Mouse (Mus musculus): ENCODE results near the gene Cdk5r2. TPM values are rescaled to one million over a fixed set of nuclear protein-coding genes. Genes with fewer than 3 reads are reported as not detected.

Cdk5r2 gene
- polyA plus RNA-seq, 2 experiments: 0.07 to 0.49 TPM

GRCm38 (mm10) chr1:74892351-74893133 is 37.8 kb downstream of the Cdk5r2 start:
- Histone ChIP-seq H3K4me2 (replicated peaks; ENCODE audit: low read depth, low read length, severe bottlenecking) (no peak overlapping the region), H3K36me3 (ENCODE audit: control insufficient read depth, insufficient read depth, low read length) (no peaks in the 10 kb centered on the region), H3K9me3 (ENCODE audit: control insufficient read depth, low read length) (no peaks in the 10 kb centered on the region), H3K9ac (ENCODE audit: low read depth, low read length, severe bottlenecking) (no peak overlapping the region), H3K27ac (replicated peaks; ENCODE audit: low read depth, low read length) (no peak overlapping the region), H3K4me1 (ENCODE audit: control insufficient read depth, insufficient read depth, low read length) (no peaks in the 10 kb centered on the region), H3K4me3 (replicated peaks; ENCODE audit: low read length) (no peak overlapping the region), H3K27me3 (ENCODE audit: control insufficient read depth, insufficient read depth, low read length) (peaks cover 70% of the 10 kb centered on the region)
- DNase-seq (ENCODE audit: low spot score) (no peak), ATAC-seq (ENCODE audit: low FRiP score, low read depth) (no peak)
- TF ChIP-seq POLR2A (IDR thresholded peaks at IDR 0.05; ENCODE audit: borderline replicate concordance, extremely low read depth, insufficient read depth, insufficient read length): no peak
- 2% methylated on average over 39 of the region's 39 CpGs for WGBS

GRCm38 (mm10) chr1:74893134-74893855 is 38.6 kb downstream of the Cdk5r2 start, which contains the start of gene Cryba2:
TSS of gene Cryba2 (minus strand) at chr1:74893143.
- 6% methylated on average over 25 of the region's 25 CpGs for WGBS
- ATAC-seq (ENCODE audit: low FRiP score, low read depth) (no peak), DNase-seq (ENCODE audit: low spot score) (no peak)
- no peaks in the 10 kb centered on the region for H3K9me3 ChIP-seq (ENCODE audit: control insufficient read depth, low read length)
- H3K4me3 ChIP-seq (replicated peaks; ENCODE audit: low read length): no peak within 1 kb of the TSS
- no peak within 1 kb of the TSS for H3K9ac ChIP-seq (ENCODE audit: low read depth, low read length, severe bottlenecking)
- H3K36me3 ChIP-seq (ENCODE audit: control insufficient read depth, insufficient read depth, low read length): no peaks in the 10 kb centered on the region
- no peaks in the 10 kb centered on the region for H3K4me1 ChIP-seq (ENCODE audit: control insufficient read depth, insufficient read depth, low read length)
- H3K27me3 ChIP-seq (ENCODE audit: control insufficient read depth, insufficient read depth, low read length): peaks cover 65% of the 10 kb centered on the region
- no peak within 1 kb of the TSS for H3K4me2 ChIP-seq (replicated peaks; ENCODE audit: low read depth, low read length, severe bottlenecking)
- no peak for TF ChIP-seq POLR2A (IDR thresholded peaks at IDR 0.05; ENCODE audit: borderline replicate concordance, extremely low read depth, insufficient read depth, insufficient read length)
- no peak within 1 kb of the TSS for H3K27ac ChIP-seq (replicated peaks; ENCODE audit: low read depth, low read length)

GRCm38 (mm10) chr1:74894966-74895365 is 40.2 kb downstream of the Cdk5r2 start:
- DNase-seq (ENCODE audit: low spot score): peak; percentile 57
- no peaks in the 10 kb centered on the region for H3K4me1 ChIP-seq (ENCODE audit: control insufficient read depth, insufficient read depth, low read length)

GRCm38 (mm10) chr1:74897976-74898375 is 43.2 kb downstream of the Cdk5r2 start:
- Histone ChIP-seq H3K4me1 (ENCODE audit: control insufficient read depth, insufficient read depth, low read length) (0 out of 2 replicates have a peak, but pooled peaks cover 9% of the 10 kb centered on the region), H3K4me3 (replicated peaks; ENCODE audit: low read length) (no peak overlapping the region), H3K9me3 (ENCODE audit: control insufficient read depth, low read length) (no peaks in the 10 kb centered on the region), H3K9ac (ENCODE audit: low read depth, low read length, severe bottlenecking) (no peak overlapping the region), H3K36me3 (ENCODE audit: control insufficient read depth, insufficient read depth, low read length) (no peaks in the 10 kb centered on the region), H3K27ac (replicated peaks; ENCODE audit: low read depth, low read length) (no peak overlapping the region), H3K27me3 (ENCODE audit: control insufficient read depth, insufficient read depth, low read length) (peaks cover 73% of the 10 kb centered on the region), H3K4me2 (replicated peaks; ENCODE audit: low read depth, low read length, severe bottlenecking) (no peak overlapping the region)
- ATAC-seq (ENCODE audit: low FRiP score, low read depth) (no peak), DNase-seq (ENCODE audit: low spot score) (no peak)
- no peak for TF ChIP-seq POLR2A (IDR thresholded peaks at IDR 0.05; ENCODE audit: borderline replicate concordance, extremely low read depth, insufficient read depth, insufficient read length)
- WGBS: 1% methylated on average over 7 of the region's 7 CpGs

More at GRCm38 (mm10) chr1:74894966-74895365, 40.2 kb downstream of the Cdk5r2 start:
- no peak overlapping the region for H3K4me3 ChIP-seq (replicated peaks; ENCODE audit: low read length)
- H3K9me3 ChIP-seq (ENCODE audit: control insufficient read depth, low read length): no peaks in the 10 kb centered on the region
- H3K36me3 ChIP-seq (ENCODE audit: control insufficient read depth, insufficient read depth, low read length): no peaks in the 10 kb centered on the region
- H3K4me2 ChIP-seq (replicated peaks; ENCODE audit: low read depth, low read length, severe bottlenecking): no peak overlapping the region
- WGBS: 20% methylated on average over 4 of the region's 4 CpGs
- ATAC-seq (ENCODE audit: low FRiP score, low read depth): no peak
- no peak for TF ChIP-seq POLR2A (IDR thresholded peaks at IDR 0.05; ENCODE audit: borderline replicate concordance, extremely low read depth, insufficient read depth, insufficient read length)
- H3K27me3 ChIP-seq (ENCODE audit: control insufficient read depth, insufficient read depth, low read length): peaks cover 79% of the 10 kb centered on the region
- no peak overlapping the region for H3K9ac ChIP-seq (ENCODE audit: low read depth, low read length, severe bottlenecking)
- no peak overlapping the region for H3K27ac ChIP-seq (replicated peaks; ENCODE audit: low read depth, low read length)

GRCm38 (mm10) chr1:74898656-74899431 is 44.1 kb downstream of the Cdk5r2 start:
- 6% methylated on average over 6 of the region's 10 CpGs for WGBS
- DNase-seq (ENCODE audit: low spot score) (no peak), ATAC-seq (ENCODE audit: low FRiP score, low read depth) (no peak)
- no peaks in the 10 kb centered on the region for H3K9me3 ChIP-seq (ENCODE audit: control insufficient read depth, low read length)
- H3K9ac ChIP-seq (ENCODE audit: low read depth, low read length, severe bottlenecking): no peak overlapping the region
- H3K36me3 ChIP-seq (ENCODE audit: control insufficient read depth, insufficient read depth, low read length): no peaks in the 10 kb centered on the region
- TF ChIP-seq POLR2A (IDR thresholded peaks at IDR 0.05; ENCODE audit: borderline replicate concordance, extremely low read depth, insufficient read depth, insufficient read length): no peak
- H3K4me3 ChIP-seq (replicated peaks; ENCODE audit: low read length): no peak overlapping the region
- H3K27ac ChIP-seq (replicated peaks; ENCODE audit: low read depth, low read length): no peak overlapping the region
- H3K4me2 ChIP-seq (replicated peaks; ENCODE audit: low read depth, low read length, severe bottlenecking): no peak overlapping the region
- H3K27me3 ChIP-seq (ENCODE audit: control insufficient read depth, insufficient read depth, low read length): peaks cover 72% of the 10 kb centered on the region
- H3K4me1 ChIP-seq (ENCODE audit: control insufficient read depth, insufficient read depth, low read length): 0 out of 2 replicates have a peak, but pooled peaks cover 9% of the 10 kb centered on the region
